Mouse (Mus musculus) kidney, postnatal 0 days (tissue): ENCODE results near the gene Stat3. TPM values are rescaled to one million over a fixed set of nuclear protein-coding genes. Genes with fewer than 3 reads are reported as not detected.

Source experiments
- ATAC-seq: fragments of 200-750 bp; cut with Nextera tagmentation; replicated peaks from 2 replicates; pipeline ENCODE4 v1.8.0; 2017; ENCODE audit warnings: low read depth, moderate number of reproducible peaks, moderate TSS enrichment, moderate library complexity; ENCODE audit not compliant: low FRiP score
- DNase-seq: peaks from one replicate; pipeline ENCODE4 v3.0.0-alpha.2; 2016; ENCODE audit warnings: low spot score
- H3K27ac ChIP-seq: fragments of 300-500 bp; sonication (generic); 2 replicates; pipeline ENCODE4 v1.5.1; 2014; ENCODE audit warnings: mild to moderate bottlenecking
- H3K27me3 ChIP-seq: fragments of 300-500 bp; sonication (generic); 2 replicates; pipeline ENCODE4 v1.6.1; 2014; ENCODE audit warnings: low read length, mixed read lengths; ENCODE audit not compliant: insufficient read depth
- H3K36me3 ChIP-seq: fragments of 300-500 bp; sonication (generic); 2 replicates; pipeline ENCODE4 v1.6.1; 2014; ENCODE audit warnings: low read length, mixed read lengths; ENCODE audit not compliant: insufficient read depth
- H3K4me1 ChIP-seq: fragments of 300-500 bp; sonication (generic); replicated peaks from 2 replicates; pipeline ENCODE4 v1.6.1; 2014; ENCODE audit warnings: antibody characterized with exemption, low read length, mixed read lengths; ENCODE audit not compliant: insufficient read depth
- H3K4me2 ChIP-seq: fragments of 300-500 bp; sonication (generic); 2 replicates; pipeline ENCODE4 v1.6.1; 2014; ENCODE audit warnings: mild to moderate bottlenecking, low read length, moderate library complexity, mixed read lengths
- H3K4me3 ChIP-seq: fragments of 300-500 bp; sonication (generic); replicated peaks from 2 replicates; pipeline ENCODE4 v1.5.1; 2014; ENCODE audit warnings: low read depth, low read length
- H3K9ac ChIP-seq: fragments of 300-500 bp; sonication (generic); 2 replicates; pipeline ENCODE4 v1.6.1; 2014; ENCODE audit warnings: low read depth, low read length
- H3K9me3 ChIP-seq: fragments of 300-500 bp; sonication (generic); replicated peaks from 2 replicates; pipeline ENCODE4 v1.6.1; 2016; ENCODE audit warnings: low read length, inconsistent platforms, mixed read lengths
- CTCF ChIP-seq: IDR thresholded peaks from 2 replicates; pipeline ENCODE4 v1.5.1; 2016; ENCODE audit warnings: antibody characterized with exemption, low read depth, mild to moderate bottlenecking, moderate library complexity
- WGBS: fragments of 180-500 bp; shearing (Covaris S2); extraction: QIAGEN DNeasy Blood & Tissue Kit; methylation state at CpG from one replicate; pipeline ENCODE4 v1.1.7; 2014; 5-methylcytosine and 5-hydroxymethylcytosine counted together
- polyA plus RNA-seq: library from polyadenylated mRNA; unstranded; fragments of >200 nt; fragmentation: Nextera tagmentation; extraction: Ambion mirVana; gene quantifications from 2 replicates; pipeline ENCODE4 v1.2.1, GENCODE M21; 2015

Gene Stat3
- polyA plus RNA-seq, 1 experiment from 2014 or later = 48.0 TPM

- 84% methylated on average over 7 of the region's 7 CpGs for WGBS
- peaks cover 40% of the 10 kb centered on the region for H3K36me3 ChIP-seq
- TF ChIP-seq CTCF = no peak
- H3K9ac ChIP-seq = no peak overlapping the region
- no peaks in the 10 kb centered on the region for H3K27me3 ChIP-seq
- DNase-seq (no peak), ATAC-seq (no peak)
- no peaks in the 10 kb centered on the region for H3K9me3 ChIP-seq
- no peak overlapping the region for H3K4me2 ChIP-seq
- H3K4me3 ChIP-seq = no peak overlapping the region
- no peak overlapping the region for H3K27ac ChIP-seq
- no peaks in the 10 kb centered on the region for H3K4me1 ChIP-seq
Observed at GRCm38 (mm10) chr11:100897294-100898231, 41.8 kb downstream of the Stat3 start.

GRCm38 (mm10) chr11:100896078-100896477, 43.3 kb downstream of the Stat3 start:
- Histone ChIP-seq H3K4me2 (no peak overlapping the region), H3K9ac (no peak overlapping the region), H3K4me1 (no peaks in the 10 kb centered on the region), H3K4me3 (no peak overlapping the region), H3K36me3 (peaks cover 40% of the 10 kb centered on the region), H3K27me3 (no peaks in the 10 kb centered on the region), H3K9me3 (no peaks in the 10 kb centered on the region), H3K27ac (no peak overlapping the region)
- WGBS = 79% methylated on average over 10 of the region's 10 CpGs
- ATAC-seq = no peak
- no peak for DNase-seq
- TF ChIP-seq CTCF = no peak

DNA sequence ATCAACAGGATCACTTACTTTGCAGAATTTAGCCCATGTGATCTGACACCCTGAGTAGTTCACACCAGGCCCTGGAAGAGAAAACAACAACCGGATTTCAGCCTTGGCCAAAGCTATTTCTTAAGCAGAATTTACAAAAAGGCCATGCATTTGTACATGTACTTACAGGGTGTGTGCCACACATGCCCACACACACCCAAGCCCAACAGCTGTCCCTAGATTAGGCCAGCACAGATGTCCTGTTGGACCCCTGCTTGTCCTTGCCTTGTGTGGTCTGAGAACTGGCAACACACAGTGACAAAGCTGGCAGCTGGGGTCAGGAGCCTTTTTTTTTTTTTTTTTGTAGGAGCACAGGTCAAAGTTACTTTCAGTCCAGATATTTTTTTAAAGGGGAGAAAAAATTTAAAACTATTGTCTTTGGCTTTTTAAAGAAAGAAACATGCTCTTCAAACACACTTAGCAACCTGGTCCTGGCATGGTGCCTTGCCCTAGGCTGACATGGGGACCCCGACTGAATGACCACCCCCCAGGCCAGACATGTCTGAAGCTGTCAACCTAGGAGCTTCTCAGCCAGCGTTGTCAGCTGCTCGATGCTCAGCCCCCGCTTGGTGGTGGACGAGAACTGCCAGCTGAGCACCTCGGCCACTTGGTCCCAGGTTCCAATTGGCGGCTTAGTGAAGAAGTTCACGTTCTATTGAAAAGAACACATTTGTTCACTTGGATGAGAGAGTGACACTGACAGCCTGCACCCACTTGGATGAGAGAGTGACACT, 45.0 kb downstream of the Stat3 start:
- WGBS = 75% methylated on average over 9 of the region's 9 CpGs
- no peak overlapping the region for H3K4me2 ChIP-seq

GRCm38 (mm10) chr11:100893482-100893881, 45.9 kb downstream of the Stat3 start:
- Histone ChIP-seq H3K27ac (no peak overlapping the region), H3K36me3 (peaks cover 44% of the 10 kb centered on the region), H3K9ac (no peak overlapping the region), H3K27me3 (no peaks in the 10 kb centered on the region), H3K4me1 (no peaks in the 10 kb centered on the region), H3K9me3 (no peaks in the 10 kb centered on the region), H3K4me3 (no peak overlapping the region), H3K4me2 (no peak overlapping the region)
- peak; percentile 100 for TF ChIP-seq CTCF
- peak; percentile 96 for DNase-seq
- peak; percentile 65; the same call in 1 of the 2 replicates for ATAC-seq
- WGBS = 14% methylated on average over 9 of the region's 9 CpGs

More for the DNA sequence above, 45.0 kb downstream of the Stat3 start:
- Histone ChIP-seq H3K9me3 (no peaks in the 10 kb centered on the region), H3K27ac (no peak overlapping the region), H3K27me3 (no peaks in the 10 kb centered on the region), H3K4me3 (no peak overlapping the region), H3K4me1 (no peaks in the 10 kb centered on the region), H3K9ac (no peak overlapping the region), H3K36me3 (peaks cover 43% of the 10 kb centered on the region)
- no peak for ATAC-seq
- DNase-seq = no peak
- TF ChIP-seq CTCF = no peak

- no peak for DNase-seq
- Histone ChIP-seq H3K4me3 (no peak overlapping the region), H3K9ac (no peak overlapping the region), H3K9me3 (no peaks in the 10 kb centered on the region), H3K36me3 (peaks cover 42% of the 10 kb centered on the region), H3K27me3 (no peaks in the 10 kb centered on the region), H3K4me1 (no peaks in the 10 kb centered on the region), H3K27ac (no peak overlapping the region), H3K4me2 (no peak overlapping the region)
- TF ChIP-seq CTCF = no peak
- no peak for ATAC-seq
- WGBS = 83% methylated on average over 5 of the region's 5 CpGs
Observed at GRCm38 (mm10) chr11:100892435-100892834, 46.9 kb downstream of the Stat3 start.

- DNase-seq = no peak
- peaks cover 44% of the 10 kb centered on the region for H3K36me3 ChIP-seq
- H3K4me1 ChIP-seq = no peaks in the 10 kb centered on the region
- no peak overlapping the region for H3K4me3 ChIP-seq
- H3K9ac ChIP-seq = no peak overlapping the region
- H3K4me2 ChIP-seq = no peak overlapping the region
- TF ChIP-seq CTCF = peak; percentile 18; the same call in 1 of the 2 replicates
- 59% methylated on average over 15 of the region's 15 CpGs for WGBS
- H3K9me3 ChIP-seq = no peaks in the 10 kb centered on the region
- H3K27ac ChIP-seq = no peak overlapping the region
- H3K27me3 ChIP-seq = no peaks in the 10 kb centered on the region
- ATAC-seq = no peak
Observed at GRCm38 (mm10) chr11:100891256-100892123, 47.9 kb downstream of the Stat3 start.
